In the genomic region with DNA sequence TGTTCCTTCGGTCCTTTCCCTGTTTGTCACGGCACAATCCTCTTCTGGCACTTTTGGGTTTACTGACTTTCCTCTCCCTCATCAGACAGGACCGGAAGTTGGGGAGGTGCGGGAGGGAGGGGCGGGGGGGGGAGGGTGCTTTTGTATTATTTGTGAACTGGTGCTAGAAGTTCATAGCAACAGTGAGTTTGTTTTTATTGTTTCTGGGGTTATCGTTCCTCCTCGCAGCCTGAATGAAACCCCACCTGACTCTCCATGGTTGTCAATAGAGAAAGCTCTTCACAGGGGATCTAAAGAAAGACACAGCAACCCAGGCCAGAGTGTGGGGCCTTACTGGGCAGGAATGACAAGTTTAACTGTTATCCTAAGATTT, we compare ENCODE assay signal across 13 mouse cellular contexts. TPM values are rescaled to one million over a fixed set of nuclear protein-coding genes. Genes with fewer than 3 reads are reported as not detected.
DNase-seq lines count a peak whose midpoint lies in the region; ATAC-seq and TF ChIP-seq lines count a peak whose summit lies in the region.
"Had no signal": no experiment of that assay in that cellular context is flagged by ENCODE, and none has a peak within 500 bp of the region (broad histone marks: within the 10 kb centered on the region; RNA-seq: fewer than 3 reads in every experiment).

No protein-coding gene starts in this region.

- H3K4me3 ChIP-seq in heart, embryonic 16.5 days (ENCODE audit: low read length), result no peak overlapping the region
- H3K4me3 ChIP-seq in bone marrow macrophage, adult 2 months (ENCODE audit: insufficient read depth, low read length), result peak overlapping the region; percentile 51
- H3K4me3 ChIP-seq: embryonic facial prominence, embryonic 10.5 days; hindbrain, embryonic 13.5 days; neural tube, embryonic 13.5 days had no signal

- DNase-seq in heart, postnatal 4 days, result no peak
- DNase-seq in B cell, adult 2 months, result peak; percentile 69 to 70
- no peak for DNase-seq in ovary, postnatal 10 days (ENCODE audit: low spot score)
- no peak for DNase-seq in adrenal gland, adult 8-10 months
- no peak for DNase-seq in yolk sac, embryonic 10.5 days (ENCODE audit: low spot score)
- DNase-seq: kidney, postnatal 25 days had no signal

- no peak for ATAC-seq in heart, embryonic 16.5 days (replicated peaks; ENCODE audit: extremely low read depth, insufficient read depth, low FRiP score)
- ATAC-seq in megakaryocyte, adult 5-6 weeks (ENCODE audit: poor library complexity, severe bottlenecking), result peak; percentile 31; the same call in 1 of the 2 replicates

- WGBS in heart, embryonic 16.5 days, result 54% methylated on average over 7 of the region's 7 CpGs

- 0 out of 2 replicates have a peak, but pooled peaks have one; percentile 15 for TF ChIP-seq CTCF in bone marrow macrophage, adult 2 months (IDR thresholded peaks at IDR 0.05; ENCODE audit: low read depth, low read length)

- no peak for TF ChIP-seq POLR2A in bone marrow macrophage, adult 2 months (IDR thresholded peaks at IDR 0.05; ENCODE audit: borderline replicate concordance, low read depth, low read length)

- peaks cover 7% of the 10 kb centered on the region for H3K4me1 ChIP-seq in heart, embryonic 16.5 days (ENCODE audit: control insufficient read depth, insufficient read depth, low read length)
- H3K4me1 ChIP-seq in bone marrow macrophage, adult 2 months (ENCODE audit: control insufficient read depth, insufficient read depth, low read length), result peaks cover 45% of the 10 kb centered on the region
- H3K4me1 ChIP-seq: neural tube, embryonic 13.5 days had no signal

- no peaks in the 10 kb centered on the region for H3K36me3 ChIP-seq in heart, embryonic 16.5 days (ENCODE audit: control insufficient read depth, insufficient read depth)
- H3K36me3 ChIP-seq: embryonic facial prominence, embryonic 10.5 days; hindbrain, embryonic 13.5 days; neural tube, embryonic 13.5 days had no signal

- no peaks in the 10 kb centered on the region for H3K27me3 ChIP-seq in heart, embryonic 16.5 days (ENCODE audit: control insufficient read depth, insufficient read depth, low read length)
- H3K27me3 ChIP-seq: hindbrain, embryonic 13.5 days; neural tube, embryonic 13.5 days had no signal

- no peaks in the 10 kb centered on the region for H3K9me3 ChIP-seq in heart, embryonic 16.5 days (replicated peaks; ENCODE audit: control insufficient read depth, low read length)
- H3K9me3 ChIP-seq: embryonic facial prominence, embryonic 10.5 days; hindbrain, embryonic 13.5 days; neural tube, embryonic 13.5 days had no signal

- H3K9ac ChIP-seq in heart, embryonic 16.5 days (ENCODE audit: low read length), result peak overlapping the region; percentile 38; the same call in 1 of the 2 replicates
- H3K9ac ChIP-seq: hindbrain, embryonic 13.5 days; neural tube, embryonic 13.5 days had no signal

- H3K27ac ChIP-seq in heart, embryonic 16.5 days (ENCODE audit: low read length), result peak overlapping the region; percentile 42
- peak overlapping the region; percentile 99 for H3K27ac ChIP-seq in bone marrow macrophage, adult 2 months (ENCODE audit: insufficient read depth, low read depth, low read length)
- H3K27ac ChIP-seq: embryonic facial prominence, embryonic 10.5 days; hindbrain, embryonic 13.5 days; neural tube, embryonic 13.5 days had no signal

- no peak overlapping the region for H3K4me2 ChIP-seq in heart, embryonic 16.5 days (ENCODE audit: low read depth, low read length)
- H3K4me2 ChIP-seq: hindbrain, embryonic 13.5 days; neural tube, embryonic 13.5 days had no signal

RNA-seq across cellular contexts. Expression of a gene that starts 6.4 kb away (rescaled TPM):
- 0.17 and 0.35 TPM in 2 replicates for polyA plus RNA-seq in heart, embryonic 16.5 days (2015; fragmentation: Nextera tagmentation; extraction: Ambion mirVana)
- total RNA-seq in heart, postnatal 4 days (2021), result under 1 TPM; 0.14 to 0.29 TPM
- not detected in 2 replicates for polyA plus RNA-seq in bone marrow macrophage, adult 2 months (2012; ENCODE audit: insufficient read depth, insufficient read length, missing spikeins)
- total RNA-seq in megakaryocyte, adult 5-6 weeks (2015), result not detected in 2 replicates
- not detected in 2 replicates for total RNA-seq in megakaryocyte, adult 5-6 weeks (2017)
- under 1 TPM; 0.13 to 0.32 (median 0.18) TPM for total RNA-seq in adrenal gland, adult 8-10 months (2022)
- total RNA-seq: left cerebral cortex, adult 8-10 months had no signal
- polyA plus RNA-seq: embryonic facial prominence, embryonic 10.5 days; neural tube, embryonic 13.5 days had no signal

RNA-seq across cellular contexts. Expression of a gene that starts 36.6 kb away (rescaled TPM):
- polyA plus RNA-seq in heart, embryonic 16.5 days (2015; fragmentation: Nextera tagmentation; extraction: Ambion mirVana), result 9.2 and 10.5 TPM in 2 replicates
- 100 to 1,000 TPM in 1 of 2 experiments, 10 to 100 TPM in 1; 99.8 to 101 TPM for total RNA-seq in heart, postnatal 4 days (2021)
- polyA plus RNA-seq in bone marrow macrophage, adult 2 months (2012; ENCODE audit: insufficient read depth, insufficient read length, missing spikeins), result 111 and 122 TPM in 2 replicates
- total RNA-seq in megakaryocyte, adult 5-6 weeks (2015), result 57.1 and 60.2 TPM in 2 replicates
- total RNA-seq in megakaryocyte, adult 5-6 weeks (2017), result 71.2 and 88.8 TPM in 2 replicates
- total RNA-seq in adrenal gland, adult 8-10 months (2022), result 100 to 1,000 TPM; 142 to 160 (median 152) TPM

Comparison
In these comparisons a context has a peak if more than half of its experiments do, and no peak if none do; other contexts are left out.
1. DNase-seq: peak in B cell, adult 2 months (2 of 2); none in heart, postnatal 4 days (single experiment), ovary, postnatal 10 days (single experiment), adrenal gland, adult 8-10 months (single experiment) and yolk sac, embryonic 10.5 days (single experiment).